Comparison of ENCODE assay signal across 8 mouse cellular contexts in the genomic region with DNA sequence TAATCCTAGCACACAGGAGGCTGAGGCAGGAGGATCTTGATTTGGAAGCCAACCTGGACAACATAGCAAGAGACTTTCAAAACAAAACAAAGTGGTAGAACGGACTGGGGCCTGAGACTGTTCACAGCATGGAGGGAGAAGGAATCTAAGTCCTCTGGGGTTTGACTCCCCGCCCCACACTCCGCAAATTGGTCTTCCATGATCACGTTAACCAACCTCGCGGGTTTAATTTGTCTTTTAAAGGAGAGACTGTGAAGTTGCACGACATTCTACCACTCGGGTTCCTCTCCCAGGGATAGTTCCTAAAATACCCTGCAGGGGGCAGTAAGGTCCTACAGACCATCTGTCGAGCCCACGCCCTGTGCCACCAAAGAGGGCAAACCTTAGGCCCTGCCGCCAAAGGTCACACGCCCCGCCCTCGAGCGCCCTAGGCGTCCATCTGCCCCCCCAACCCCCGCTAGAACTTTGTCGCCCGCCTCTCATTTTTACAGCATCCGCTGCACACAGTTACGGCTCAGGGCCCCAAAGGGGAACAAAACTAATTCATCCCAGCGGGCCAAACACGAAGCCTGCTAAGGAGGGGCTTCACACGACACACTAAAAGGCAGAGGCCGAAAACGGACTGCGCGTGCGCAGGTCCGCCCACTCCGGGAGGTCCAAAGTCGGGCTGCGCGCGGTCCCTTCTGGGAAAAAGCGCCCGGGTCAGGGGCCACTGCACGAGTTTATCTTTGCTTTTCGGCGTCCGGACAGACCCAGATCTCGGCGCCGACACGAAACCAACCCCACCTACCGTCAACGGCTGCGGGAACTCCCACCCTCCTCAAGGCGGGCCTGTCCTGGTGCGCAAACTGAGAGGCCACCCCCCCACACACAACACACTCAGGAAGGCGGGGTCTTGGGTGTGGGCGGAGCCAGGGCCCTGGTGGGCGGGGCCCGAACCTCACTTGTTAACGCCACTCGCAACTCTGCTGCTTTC. TPM values are rescaled to one million over a fixed set of nuclear protein-coding genes. Genes with fewer than 3 reads are reported as not detected.
DNase-seq lines count a peak whose midpoint lies in the region; ATAC-seq and TF ChIP-seq lines count a peak whose summit lies in the region.

Gene Nhej1 (minus strand): TSS at position 855 of the 976 bp plus-strand sequence.

- H3K27me3 ChIP-seq in E14TG2a.4 (ENCODE audit: insufficient read depth, low read length) = peaks cover 9% of the 10 kb centered on the region
- H3K27me3 ChIP-seq in forebrain, embryonic 13.5 days = 0 out of 2 replicates have a peak, but pooled peaks cover 3% of the 10 kb centered on the region
- no peaks in the 10 kb centered on the region for H3K27me3 ChIP-seq in neural tube, embryonic 15.5 days (replicated peaks)

- peak within 1 kb of the TSS; percentile 85 for H3K4me3 ChIP-seq in E14TG2a.4 (replicated peaks; ENCODE audit: low read length)
- H3K4me3 ChIP-seq in forebrain, embryonic 13.5 days = peak within 1 kb of the TSS; percentile 56
- peak within 1 kb of the TSS; percentile 72 for H3K4me3 ChIP-seq in neural tube, embryonic 15.5 days (replicated peaks)

- TF ChIP-seq CTCF in E14TG2a.4 (conservative IDR thresholded peaks at IDR 0.05; ENCODE audit: low read length) = peak; percentile 94

- intact Hi-C loops in heart, postnatal 14 days (cut with DNase I) = no loop called here

- peak within 1 kb of the TSS; percentile 61 for H3K4me2 ChIP-seq in forebrain, embryonic 13.5 days
- H3K4me2 ChIP-seq in neural tube, embryonic 15.5 days = peak within 1 kb of the TSS; percentile 62

- 2% methylated on average over 56 of the region's 56 CpGs for WGBS in forebrain, embryonic 13.5 days
- WGBS in neural tube, embryonic 15.5 days = under 1% methylated on average over 56 of the region's 56 CpGs

- no peaks in the 10 kb centered on the region for H3K36me3 ChIP-seq in E14TG2a.4 (ENCODE audit: insufficient read depth, low read length)
- H3K36me3 ChIP-seq in forebrain, embryonic 13.5 days (ENCODE audit: poor library complexity, severe bottlenecking) = no peaks in the 10 kb centered on the region
- no peaks in the 10 kb centered on the region for H3K36me3 ChIP-seq in neural tube, embryonic 15.5 days

- ATAC-seq in forebrain, embryonic 13.5 days = peak; percentile 96
- peak; percentile 95 for ATAC-seq in neural tube, embryonic 15.5 days (ENCODE audit: low FRiP score)

- DNase-seq in c-Kit-positive CD71-positive TER-119-positive erythroid progenitor cells, embryonic 14.5 days (ENCODE audit: low spot score) = peak; percentile 98
- peak; percentile 95 to 96 for DNase-seq in heart, postnatal 14 days
- DNase-seq in layer of hippocampus, adult 11-12 months (ENCODE audit: low spot score) = peak; percentile 93
- peak; percentile 93 to 94 for DNase-seq in lung, adult 18-20 months
- DNase-seq in testis, postnatal 14 days (ENCODE audit: low spot score) = peak; percentile 93

- H3K27ac ChIP-seq in forebrain, embryonic 13.5 days = peak within 1 kb of the TSS; percentile 91
- H3K27ac ChIP-seq in neural tube, embryonic 15.5 days (replicated peaks) = peak within 1 kb of the TSS; percentile 97

- no peaks in the 10 kb centered on the region for H3K9me3 ChIP-seq in E14TG2a.4 (ENCODE audit: low read length)
- H3K9me3 ChIP-seq in forebrain, embryonic 13.5 days (replicated peaks) = no peaks in the 10 kb centered on the region
- no peaks in the 10 kb centered on the region for H3K9me3 ChIP-seq in neural tube, embryonic 15.5 days (replicated peaks)

- H3K4me1 ChIP-seq in E14TG2a.4 (replicated peaks; ENCODE audit: low read depth, low read length) = peaks cover 18% of the 10 kb centered on the region
- H3K4me1 ChIP-seq in forebrain, embryonic 13.5 days = 0 out of 2 replicates have a peak, but pooled peaks cover 5% of the 10 kb centered on the region
- H3K4me1 ChIP-seq in neural tube, embryonic 15.5 days = peaks cover 12% of the 10 kb centered on the region

- peak within 1 kb of the TSS; percentile 66 for H3K9ac ChIP-seq in forebrain, embryonic 13.5 days
- H3K9ac ChIP-seq in neural tube, embryonic 15.5 days (replicated peaks) = peak within 1 kb of the TSS; percentile 72

RNA-seq across cellular contexts. Expression of gene Nhej1, which starts in this region (rescaled TPM):
- polyA plus RNA-seq in forebrain, embryonic 13.5 days (2015; fragmentation: Nextera tagmentation; extraction: Ambion mirVana) = 8.4 and 10.6 TPM in 2 replicates
- total RNA-seq in heart, postnatal 14 days (2021) = 1 to 10 TPM; 2.6 to 4.0 TPM
- polyA plus RNA-seq in neural tube, embryonic 15.5 days (2015; fragmentation: Nextera tagmentation; extraction: Ambion mirVana) = 6.0 and 7.1 TPM in 2 replicates

Comparison
In these comparisons a context has a peak if more than half of its experiments do, and no peak if none do; other contexts are left out.
1. Peak in every context shown above with its lines: DNase-seq, ATAC-seq, H3K4me3 ChIP-seq and H3K27ac ChIP-seq.